Mouse (Mus musculus) hindbrain, postnatal 0 days (tissue): ENCODE results near the gene Ptpdc1. TPM values are rescaled to one million over a fixed set of nuclear protein-coding genes. Genes with fewer than 3 reads are reported as not detected.

Source experiments
- ATAC-seq: fragments of 200-750 bp; cut with Nextera tagmentation; 2 replicates; pipeline ENCODE4 v1.8.0; 2017; ENCODE audit warnings: mild to moderate bottlenecking, moderate TSS enrichment, moderate library complexity
- DNase-seq: peaks from one replicate; pipeline ENCODE4 v3.0.0-alpha.2; 2015; ENCODE audit warnings: low spot score
- H3K27ac ChIP-seq: fragments of 300-500 bp; sonication (generic); 2 replicates; pipeline ENCODE4 v1.5.1; 2014; ENCODE audit warnings: mild to moderate bottlenecking
- H3K27me3 ChIP-seq: fragments of 300-500 bp; sonication (generic); 2 replicates; pipeline ENCODE4 v1.6.1; 2014; ENCODE audit warnings: low read length, mixed read lengths; ENCODE audit not compliant: insufficient read depth
- H3K36me3 ChIP-seq: fragments of 300-500 bp; sonication (generic); 2 replicates; pipeline ENCODE4 v1.6.1; 2014; ENCODE audit warnings: low read length, mixed read lengths; ENCODE audit not compliant: insufficient read depth
- H3K4me1 ChIP-seq: fragments of 300-500 bp; sonication (generic); 2 replicates; pipeline ENCODE4 v1.6.1; 2014; ENCODE audit warnings: antibody characterized with exemption, low read length, mixed read lengths; ENCODE audit not compliant: insufficient read depth
- H3K4me2 ChIP-seq: fragments of 300-500 bp; sonication (generic); 2 replicates; pipeline ENCODE4 v1.6.1; 2014; ENCODE audit warnings: low read depth, mild to moderate bottlenecking, low read length, moderate library complexity, mixed read lengths
- H3K4me3 ChIP-seq: fragments of 300-500 bp; sonication (generic); 2 replicates; pipeline ENCODE4 v1.5.1; 2014; ENCODE audit warnings: low read length
- H3K9ac ChIP-seq: fragments of 300-500 bp; sonication (generic); replicated peaks from 2 replicates; pipeline ENCODE4 v1.6.1; 2014; ENCODE audit warnings: mild to moderate bottlenecking, low read length, moderate library complexity, mixed read lengths
- H3K9me3 ChIP-seq: fragments of 300-500 bp; sonication (generic); 2 replicates; pipeline ENCODE4 v1.6.1; 2016; ENCODE audit warnings: low read length, mixed read lengths
- CTCF ChIP-seq: IDR thresholded peaks from 2 replicates; pipeline ENCODE4 v1.5.1; 2016; ENCODE audit warnings: antibody characterized with exemption, control low read depth, low read depth
- WGBS: fragments of 180-500 bp; shearing (Covaris S2); extraction: QIAGEN DNeasy Blood & Tissue Kit; methylation state at CpG from one replicate; pipeline ENCODE4 v1.1.7; 2014; 5-methylcytosine and 5-hydroxymethylcytosine counted together
- polyA plus RNA-seq: library from polyadenylated mRNA; unstranded; fragments of >200 nt; fragmentation: Nextera tagmentation; extraction: Ambion mirVana; gene quantifications from 2 replicates; pipeline ENCODE4 v1.2.1, GENCODE M21; 2015
- total RNA-seq: library from RNA; depleted of rRNA; stranded (reverse); fragments of >200 nt; gene quantifications from 2 replicates; pipeline ENCODE4 v1.2.3, GENCODE M21; 2014

The Ptpdc1 gene
- total and polyA plus RNA-seq, 2 experiments from 2014 or later, result 13.5 to 30.8 TPM

DNA sequence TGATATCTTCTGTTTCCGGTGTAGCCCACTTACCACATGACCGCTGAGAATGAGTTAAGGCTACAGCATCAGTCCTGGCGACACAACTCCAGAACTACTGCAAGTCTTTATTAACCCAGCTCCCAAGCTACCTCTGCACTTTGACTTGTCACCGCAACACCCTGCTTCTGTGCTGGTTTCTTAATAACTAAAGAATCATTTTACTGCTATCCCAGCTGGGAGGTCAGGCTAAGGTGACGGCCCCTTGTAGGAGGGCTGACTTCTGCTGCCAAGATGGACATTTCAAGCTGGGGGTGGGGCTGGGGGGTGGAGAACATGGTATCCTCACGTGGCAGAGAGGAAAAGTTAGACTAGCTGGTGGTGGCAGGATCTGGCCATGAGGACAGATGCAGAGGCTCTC lies 50.7 kb downstream of the Ptpdc1 start:
- WGBS, result 69% methylated on average over 6 of the region's 6 CpGs
- Histone ChIP-seq H3K4me1 (no peaks in the 10 kb centered on the region), H3K27ac (no peak overlapping the region), H3K4me3 (no peak overlapping the region), H3K9me3 (no peaks in the 10 kb centered on the region), H3K9ac (no peak overlapping the region), H3K36me3 (peaks cover 6% of the 10 kb centered on the region; the same call in 1 of the 2 replicates), H3K27me3 (no peaks in the 10 kb centered on the region), H3K4me2 (no peak overlapping the region)
- DNase-seq, result no peak
- TF ChIP-seq CTCF, result no peak
- no peak for ATAC-seq

DNA sequence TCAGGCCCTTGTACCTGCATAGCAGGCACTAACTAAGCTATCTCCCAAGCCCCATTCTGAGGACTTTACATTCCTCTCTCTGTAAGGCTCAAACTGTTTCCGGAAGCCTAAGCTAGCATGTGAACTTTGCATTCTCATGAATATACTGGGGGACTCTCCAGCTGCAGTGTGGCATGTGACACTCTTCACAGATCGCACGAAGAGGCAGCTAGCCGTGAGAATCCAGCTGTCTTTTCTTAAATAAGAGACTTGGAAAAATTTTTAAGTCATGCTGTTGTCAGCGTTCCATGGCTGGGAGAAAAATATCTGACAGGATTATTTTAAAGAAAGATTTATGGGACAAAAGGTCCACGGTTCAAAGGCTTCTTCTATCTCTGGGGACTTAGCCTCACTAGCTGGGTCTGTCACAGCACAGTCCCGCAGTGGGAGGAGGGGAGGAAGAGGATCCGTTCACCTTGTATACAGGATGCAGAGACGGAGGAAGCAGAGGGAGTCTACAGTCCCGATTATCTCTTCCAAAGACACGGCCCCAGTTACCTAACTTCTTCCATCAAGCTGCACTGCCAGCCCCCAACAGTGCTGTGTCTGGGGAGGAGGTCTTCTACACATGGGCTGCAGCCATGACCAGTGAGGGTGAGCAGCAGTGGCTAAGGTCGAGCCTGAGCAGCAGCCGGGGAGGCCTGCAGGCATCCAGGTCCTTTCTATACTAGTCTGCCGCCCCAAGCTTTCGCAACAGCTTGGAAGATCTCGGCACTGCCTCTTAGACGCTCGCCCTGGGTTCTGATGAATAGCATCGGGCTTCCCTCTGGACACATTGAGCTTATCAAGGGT lies 51.7 kb downstream of the Ptpdc1 start:
- WGBS, result 49% methylated on average over 19 of the region's 19 CpGs
- no peaks in the 10 kb centered on the region for H3K27me3 ChIP-seq
- peak overlapping the region; percentile 27; the same call in 1 of the 2 replicates for H3K27ac ChIP-seq
- no peak overlapping the region for H3K4me3 ChIP-seq
- no peak overlapping the region for H3K9ac ChIP-seq
- H3K4me1 ChIP-seq, result no peaks in the 10 kb centered on the region
- no peak for TF ChIP-seq CTCF
- H3K36me3 ChIP-seq, result peaks cover 6% of the 10 kb centered on the region; the same call in 1 of the 2 replicates
- no peaks in the 10 kb centered on the region for H3K9me3 ChIP-seq
- H3K4me2 ChIP-seq, result no peak overlapping the region
- ATAC-seq (no peak), DNase-seq (no peak)

DNA sequence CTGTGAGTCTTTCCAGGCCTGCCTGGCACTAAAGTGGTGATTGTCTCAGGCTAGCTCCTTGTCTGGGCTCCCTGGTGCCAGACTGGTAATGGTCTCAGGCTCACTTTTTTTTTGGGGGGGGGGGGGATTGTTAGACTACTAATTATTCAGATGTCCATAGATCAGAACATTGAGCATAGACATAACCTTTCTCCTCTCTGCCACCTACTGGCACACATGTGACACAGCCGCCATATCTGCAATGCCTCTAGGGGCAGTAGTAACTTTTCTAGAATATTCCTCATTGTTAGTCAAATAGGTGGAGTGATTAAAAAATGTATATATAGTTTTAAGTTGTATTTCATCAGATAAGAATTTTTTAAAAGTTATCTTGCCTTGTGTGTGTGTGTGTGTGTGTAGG lies 53.3 kb downstream of the Ptpdc1 start:
- no peak overlapping the region for H3K4me2 ChIP-seq
- no peak overlapping the region for H3K9ac ChIP-seq
- H3K4me1 ChIP-seq, result no peaks in the 10 kb centered on the region
- peaks cover 4% of the 10 kb centered on the region; the same call in 1 of the 2 replicates for H3K36me3 ChIP-seq
- peak; percentile 93 for TF ChIP-seq CTCF
- DNase-seq (peak; percentile 74), ATAC-seq (peak; percentile 63)
- WGBS, result 54% methylated on average over 1 of the region's 1 CpGs
- no peaks in the 10 kb centered on the region for H3K9me3 ChIP-seq
- H3K27ac ChIP-seq, result no peak overlapping the region
- no peaks in the 10 kb centered on the region for H3K27me3 ChIP-seq
- H3K4me3 ChIP-seq, result no peak overlapping the region

DNA sequence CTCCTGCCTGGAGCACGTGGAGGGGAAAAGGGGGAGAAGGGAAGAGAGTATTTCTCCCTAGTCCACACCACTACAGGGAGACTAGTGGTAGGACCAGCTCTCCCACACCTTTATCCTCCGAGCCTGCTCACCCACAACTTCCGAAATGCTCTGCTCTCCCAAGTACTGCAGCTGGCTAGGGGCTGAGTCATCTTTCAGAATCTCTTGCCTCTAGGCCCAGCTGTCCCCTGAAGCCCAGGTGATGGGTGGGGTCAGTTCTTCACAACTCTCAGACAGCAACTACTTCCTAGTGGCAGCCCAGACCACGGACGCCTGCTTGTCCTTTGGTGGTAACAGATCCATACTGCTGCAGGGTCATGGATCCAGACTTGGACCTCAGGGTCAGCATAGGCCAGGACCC lies 54.2 kb downstream of the Ptpdc1 start:
- 87% methylated on average over 5 of the region's 5 CpGs for WGBS
- H3K36me3 ChIP-seq, result no peaks in the 10 kb centered on the region
- no peak overlapping the region for H3K4me2 ChIP-seq
- ATAC-seq, result no peak
- H3K27me3 ChIP-seq, result no peaks in the 10 kb centered on the region
- no peaks in the 10 kb centered on the region for H3K9me3 ChIP-seq
- H3K27ac ChIP-seq, result no peak overlapping the region
- DNase-seq, result no peak
- TF ChIP-seq CTCF, result no peak
- H3K4me3 ChIP-seq, result no peak overlapping the region
- no peaks in the 10 kb centered on the region for H3K4me1 ChIP-seq
- H3K9ac ChIP-seq, result no peak overlapping the region

DNA sequence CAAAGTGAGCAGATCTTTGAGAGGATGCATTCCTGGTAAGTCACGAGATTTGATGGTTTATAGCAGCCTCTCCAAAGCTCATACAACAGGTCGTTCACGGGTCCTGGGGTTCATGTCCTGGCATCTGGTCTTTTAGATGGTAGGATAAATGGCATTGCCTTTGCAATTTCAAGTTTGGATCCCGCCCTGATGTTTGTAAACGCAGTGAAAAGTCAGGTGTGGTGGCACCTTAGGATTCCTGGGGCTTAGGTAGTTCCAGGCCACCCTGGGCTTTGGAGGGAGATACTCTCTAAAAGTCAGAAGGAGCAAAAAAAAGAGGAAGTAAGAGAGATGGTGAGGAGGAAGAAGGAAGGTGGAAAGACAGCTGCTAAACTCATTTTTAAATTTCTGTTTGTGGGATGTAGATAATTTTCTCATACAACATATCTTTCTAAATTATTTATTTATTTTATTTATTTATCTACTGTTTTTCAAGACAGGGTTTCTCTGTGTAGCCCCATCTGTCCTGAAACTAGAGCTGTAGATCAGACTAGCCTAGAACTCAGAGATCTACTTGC lies 55.8 kb downstream of the Ptpdc1 start:
- no peaks in the 10 kb centered on the region for H3K36me3 ChIP-seq
- H3K4me2 ChIP-seq, result no peak overlapping the region
- no peaks in the 10 kb centered on the region for H3K27me3 ChIP-seq
- TF ChIP-seq CTCF, result no peak
- no peak overlapping the region for H3K4me3 ChIP-seq
- 77% methylated on average over 5 of the region's 5 CpGs for WGBS
- ATAC-seq (no peak), DNase-seq (no peak)
- no peak overlapping the region for H3K9ac ChIP-seq
- H3K4me1 ChIP-seq, result no peaks in the 10 kb centered on the region
- no peak overlapping the region for H3K27ac ChIP-seq
- H3K9me3 ChIP-seq, result no peaks in the 10 kb centered on the region

DNA sequence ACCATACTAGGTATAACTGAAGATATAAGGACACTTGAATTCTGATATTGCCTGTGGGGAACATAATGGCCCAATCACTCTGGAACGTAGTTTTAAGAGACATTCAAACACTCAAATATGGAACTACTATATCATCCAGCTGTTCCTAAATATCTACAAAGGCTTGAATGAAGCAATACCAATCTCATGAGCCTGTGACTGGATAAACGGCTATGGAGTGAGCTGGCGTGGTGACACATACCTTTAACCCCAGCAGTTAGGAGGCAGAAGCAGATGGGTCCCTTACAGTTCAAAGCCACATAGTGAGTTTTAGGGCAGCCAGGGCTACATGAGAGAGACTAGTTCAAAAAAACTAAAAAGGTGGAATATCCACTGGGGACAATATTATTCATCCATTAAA lies 57.8 kb downstream of the Ptpdc1 start:
- H3K4me3 ChIP-seq, result no peak overlapping the region
- H3K4me2 ChIP-seq, result no peak overlapping the region
- H3K36me3 ChIP-seq, result no peaks in the 10 kb centered on the region
- H3K9me3 ChIP-seq, result no peaks in the 10 kb centered on the region
- no peak overlapping the region for H3K9ac ChIP-seq
- no peaks in the 10 kb centered on the region for H3K4me1 ChIP-seq
- WGBS, result 89% methylated on average over 3 of the region's 3 CpGs
- ATAC-seq (no peak), DNase-seq (no peak)
- no peak for TF ChIP-seq CTCF
- no peaks in the 10 kb centered on the region for H3K27me3 ChIP-seq
- no peak overlapping the region for H3K27ac ChIP-seq
